Mouse (Mus musculus) ES-Bruce4 (cell line): Measurements from ENCODE around the gene Lpar1. TPM values are rescaled to one million over a fixed set of nuclear protein-coding genes. Genes with fewer than 3 reads are reported as not detected.

Experiments used
- H3K27ac ChIP-seq: 2 replicates; pipeline ENCODE4 v1.5.1; 2012; ENCODE audit warnings: low read length, inconsistent platforms; ENCODE audit not compliant: insufficient read depth
- H3K27me3 ChIP-seq: 2 replicates; pipeline ENCODE4 v1.6.1; 2012; ENCODE audit warnings: mild to moderate bottlenecking, low read length, inconsistent platforms; ENCODE audit not compliant: control insufficient read depth, poor library complexity, insufficient read depth, severe bottlenecking
- H3K36me3 ChIP-seq: 2 replicates; pipeline ENCODE4 v1.6.1; 2012; ENCODE audit warnings: inconsistent platforms, mild to moderate bottlenecking, low read length, moderate library complexity; ENCODE audit not compliant: control insufficient read depth, poor library complexity, insufficient read depth, severe bottlenecking
- H3K4me1 ChIP-seq: one replicate; pipeline ENCODE4 v1.8.1; 2011; ENCODE audit warnings: low read length; ENCODE audit not compliant: control insufficient read depth, insufficient read depth
- H3K4me3 ChIP-seq: 2 replicates; pipeline ENCODE4 v1.5.1; 2011; ENCODE audit warnings: low read depth, mild to moderate bottlenecking, low read length
- H3K9ac ChIP-seq: 2 replicates; pipeline ENCODE4 v1.6.1; 2012; ENCODE audit warnings: low read depth, mild to moderate bottlenecking, inconsistent platforms; ENCODE audit not compliant: poor library complexity, severe bottlenecking
- H3K9me3 ChIP-seq: replicated peaks from 2 replicates; pipeline ENCODE4 v1.6.1; 2012; ENCODE audit warnings: mild to moderate bottlenecking, low read length, inconsistent platforms; ENCODE audit not compliant: control insufficient read depth, poor library complexity, insufficient read depth, severe bottlenecking
- CTCF ChIP-seq: IDR thresholded peaks from one replicate; pipeline ENCODE4 v1.8.1; 2011; ENCODE audit warnings: low read depth, low read length
- EP300 ChIP-seq: IDR thresholded peaks from 2 replicates; pipeline ENCODE4 v1.6.1; 2011; ENCODE audit warnings: low read depth, low read length; ENCODE audit not compliant: insufficient read depth
- POLR2A ChIP-seq: IDR thresholded peaks from one replicate; pipeline ENCODE4 v1.8.1; 2011; ENCODE audit warnings: low read length; ENCODE audit not compliant: insufficient read depth
- polyA plus RNA-seq: library from polyadenylated mRNA; stranded (reverse); fragments of >200 nt; gene quantifications from 2 replicates; pipeline ENCODE4 v1.2.4, GENCODE M21; 2011; ENCODE audit warnings: low read depth; ENCODE audit not compliant: missing spikeins, insufficient read depth, insufficient read length

Gene Lpar1
- polyA plus RNA-seq, 1 experiment, result 7.6 TPM

- H3K9ac ChIP-seq, result no peak overlapping the region
- H3K4me3 ChIP-seq, result no peak overlapping the region
- no peak overlapping the region for H3K27ac ChIP-seq
- H3K9me3 ChIP-seq, result no peaks in the 10 kb centered on the region
- no peak for TF ChIP-seq CTCF
- no peak for TF ChIP-seq POLR2A
- TF ChIP-seq EP300, result no peak
- H3K36me3 ChIP-seq, result no peaks in the 10 kb centered on the region
- H3K4me1 ChIP-seq, result no peaks in the 10 kb centered on the region
- H3K27me3 ChIP-seq, result no peaks in the 10 kb centered on the region
These were observed 91.1 kb downstream of the Lpar1 start for GRCm38 (mm10) chr4:58462586-58462985.

GRCm38 (mm10) chr4:58453334-58453733, 100.4 kb downstream of the Lpar1 start:
- TF ChIP-seq EP300 (no peak), CTCF (no peak), POLR2A (no peak)
- Histone ChIP-seq H3K9ac (no peak overlapping the region), H3K27me3 (no peaks in the 10 kb centered on the region), H3K4me3 (no peak overlapping the region), H3K27ac (no peak overlapping the region), H3K9me3 (no peaks in the 10 kb centered on the region), H3K36me3 (no peaks in the 10 kb centered on the region), H3K4me1 (no peaks in the 10 kb centered on the region)

- H3K27me3 ChIP-seq, result no peaks in the 10 kb centered on the region
- no peak overlapping the region for H3K27ac ChIP-seq
- H3K4me1 ChIP-seq, result no peaks in the 10 kb centered on the region
- H3K36me3 ChIP-seq, result no peaks in the 10 kb centered on the region
- H3K9me3 ChIP-seq, result no peaks in the 10 kb centered on the region
- no peak overlapping the region for H3K4me3 ChIP-seq
- H3K9ac ChIP-seq, result no peak overlapping the region
- TF ChIP-seq POLR2A, result no peak
- no peak for TF ChIP-seq EP300
- TF ChIP-seq CTCF, result no peak
These were observed 104.9 kb downstream of the Lpar1 start for GRCm38 (mm10) chr4:58448825-58449224.

- H3K27ac ChIP-seq, result no peak overlapping the region
- H3K36me3 ChIP-seq, result no peaks in the 10 kb centered on the region
- no peak overlapping the region for H3K4me3 ChIP-seq
- no peaks in the 10 kb centered on the region for H3K4me1 ChIP-seq
- H3K27me3 ChIP-seq, result no peaks in the 10 kb centered on the region
- no peak overlapping the region for H3K9ac ChIP-seq
- TF ChIP-seq CTCF, result no peak
- TF ChIP-seq EP300, result no peak
- no peak for TF ChIP-seq POLR2A
- no peaks in the 10 kb centered on the region for H3K9me3 ChIP-seq
These were observed 105.9 kb downstream of the Lpar1 start for GRCm38 (mm10) chr4:58447841-58448240.

GRCm38 (mm10) chr4:58445846-58446245, 107.9 kb downstream of the Lpar1 start:
- H3K27ac ChIP-seq, result no peak overlapping the region
- TF ChIP-seq EP300, result no peak
- TF ChIP-seq POLR2A, result no peak
- no peak for TF ChIP-seq CTCF
- H3K36me3 ChIP-seq, result no peaks in the 10 kb centered on the region
- H3K9ac ChIP-seq, result no peak overlapping the region
- H3K27me3 ChIP-seq, result no peaks in the 10 kb centered on the region
- no peaks in the 10 kb centered on the region for H3K4me1 ChIP-seq
- no peak overlapping the region for H3K4me3 ChIP-seq
- H3K9me3 ChIP-seq, result no peaks in the 10 kb centered on the region

- Histone ChIP-seq H3K9me3 (no peaks in the 10 kb centered on the region), H3K27me3 (no peaks in the 10 kb centered on the region), H3K4me3 (no peak overlapping the region), H3K4me1 (no peaks in the 10 kb centered on the region), H3K36me3 (no peaks in the 10 kb centered on the region), H3K27ac (no peak overlapping the region), H3K9ac (no peak overlapping the region)
- TF ChIP-seq CTCF (no peak), POLR2A (no peak), EP300 (no peak)
These were observed 111.4 kb downstream of the Lpar1 start for GRCm38 (mm10) chr4:58442338-58442737.
